Mouse (Mus musculus): ENCODE data around the gene Prrc2a. TPM values are rescaled to one million over a fixed set of nuclear protein-coding genes. Genes with fewer than 3 reads are reported as not detected.

Prrc2a gene
- total RNA-seq, 2 experiments from 2014 or later = 98.7 to 120 TPM

- no peak for DNase-seq
- no peak for TF ChIP-seq CTCF (IDR thresholded peaks at IDR 0.05)
- intact Hi-C loops (cut with DNase I) = no loop called here
- no peak overlapping the region for H3K4me3 ChIP-seq
- no peak overlapping the region for H3K27ac ChIP-seq
These were observed 8.1 kb downstream of the Prrc2a start for GRCm38 (mm10) chr17:35156461-35157200.

GRCm38 (mm10) chr17:35155451-35155850, 9.2 kb downstream of the Prrc2a start:
- Histone ChIP-seq H3K27ac (no peak overlapping the region), H3K4me3 (no peak overlapping the region)
- intact Hi-C loops (cut with DNase I) = no loop called here
- no peak for TF ChIP-seq CTCF (IDR thresholded peaks at IDR 0.05)
- DNase-seq = no peak

DNA sequence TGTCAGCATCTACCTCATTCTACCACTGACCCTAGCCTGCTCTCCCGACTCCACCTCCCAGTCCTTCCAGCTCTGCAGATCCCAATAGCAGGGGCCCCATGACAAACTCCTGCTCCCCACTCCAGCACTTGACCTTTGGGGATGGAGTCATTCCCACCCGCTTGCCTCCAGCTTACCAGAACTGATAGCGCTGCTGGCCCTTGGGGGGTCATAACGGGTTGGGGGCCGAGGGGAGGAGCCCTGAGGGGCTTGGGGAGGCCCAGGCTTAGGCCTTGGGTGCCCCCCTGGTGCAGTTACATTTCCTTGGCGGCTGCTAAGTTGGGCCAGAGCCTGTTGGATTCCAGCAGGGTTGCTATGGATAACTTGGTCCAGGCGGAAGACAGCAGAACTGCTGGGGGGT, 10.1 kb downstream of the Prrc2a start:
- no peak for TF ChIP-seq CTCF (IDR thresholded peaks at IDR 0.05)
- H3K4me3 ChIP-seq = no peak overlapping the region
- intact Hi-C loops (cut with DNase I) = no loop called here
- H3K27ac ChIP-seq = no peak overlapping the region
- DNase-seq = no peak

DNA sequence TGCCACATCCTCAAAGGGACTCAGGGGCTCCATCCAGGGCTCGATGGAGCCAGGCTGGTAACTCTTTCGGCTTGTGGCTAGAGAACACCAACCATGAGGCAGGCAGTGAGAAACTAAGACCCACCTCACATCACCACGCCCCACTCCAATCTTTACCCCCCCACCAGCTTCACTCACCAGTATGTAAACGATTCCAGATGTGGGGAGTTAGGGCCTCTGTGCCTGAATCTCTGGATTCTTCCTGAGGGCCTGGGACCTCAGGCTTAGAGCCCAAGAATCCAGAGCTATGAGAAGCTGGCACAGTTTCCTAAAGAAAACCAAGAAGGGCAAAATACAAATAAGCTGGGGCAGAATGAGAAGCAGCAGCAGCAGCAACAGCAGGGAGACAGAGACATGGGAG, 10.8 kb downstream of the Prrc2a start:
- DNase-seq = no peak
- no peak for TF ChIP-seq CTCF (IDR thresholded peaks at IDR 0.05)
- H3K4me3 ChIP-seq = no peak overlapping the region
- no peak overlapping the region for H3K27ac ChIP-seq
- intact Hi-C loops (cut with DNase I) = no loop called here

DNA sequence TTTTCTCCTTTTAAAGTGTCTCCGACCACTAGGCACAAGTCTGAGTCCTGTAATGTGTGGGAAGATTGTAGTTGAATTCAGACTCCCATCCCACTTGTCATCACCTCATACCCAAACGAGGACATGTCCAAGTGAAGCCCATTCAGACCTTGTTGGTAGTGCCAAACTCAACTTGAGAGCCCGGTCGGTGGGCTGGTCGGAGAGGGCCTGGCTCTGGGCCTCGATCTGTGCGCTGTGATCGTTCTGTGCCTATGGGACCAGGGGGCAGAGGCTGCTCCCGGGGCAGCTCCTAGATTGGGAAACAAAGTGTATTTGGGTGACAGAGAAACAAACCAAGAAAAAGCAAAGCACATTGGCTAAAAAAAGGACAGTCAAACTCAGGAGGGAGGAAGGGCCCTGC, 11.6 kb downstream of the Prrc2a start:
- Histone ChIP-seq H3K4me3 (no peak overlapping the region), H3K27ac (no peak overlapping the region)
- no peak for DNase-seq
- TF ChIP-seq CTCF (IDR thresholded peaks at IDR 0.05) = no peak
- intact Hi-C loops (cut with DNase I) = no loop called here

- no peak overlapping the region for H3K4me3 ChIP-seq
- DNase-seq = no peak
- no peak overlapping the region for H3K27ac ChIP-seq
- intact Hi-C loops (cut with DNase I) = no loop called here
- TF ChIP-seq CTCF (IDR thresholded peaks at IDR 0.05) = no peak
These were observed 12.6 kb downstream of the Prrc2a start for GRCm38 (mm10) chr17:35152121-35152520.

DNA sequence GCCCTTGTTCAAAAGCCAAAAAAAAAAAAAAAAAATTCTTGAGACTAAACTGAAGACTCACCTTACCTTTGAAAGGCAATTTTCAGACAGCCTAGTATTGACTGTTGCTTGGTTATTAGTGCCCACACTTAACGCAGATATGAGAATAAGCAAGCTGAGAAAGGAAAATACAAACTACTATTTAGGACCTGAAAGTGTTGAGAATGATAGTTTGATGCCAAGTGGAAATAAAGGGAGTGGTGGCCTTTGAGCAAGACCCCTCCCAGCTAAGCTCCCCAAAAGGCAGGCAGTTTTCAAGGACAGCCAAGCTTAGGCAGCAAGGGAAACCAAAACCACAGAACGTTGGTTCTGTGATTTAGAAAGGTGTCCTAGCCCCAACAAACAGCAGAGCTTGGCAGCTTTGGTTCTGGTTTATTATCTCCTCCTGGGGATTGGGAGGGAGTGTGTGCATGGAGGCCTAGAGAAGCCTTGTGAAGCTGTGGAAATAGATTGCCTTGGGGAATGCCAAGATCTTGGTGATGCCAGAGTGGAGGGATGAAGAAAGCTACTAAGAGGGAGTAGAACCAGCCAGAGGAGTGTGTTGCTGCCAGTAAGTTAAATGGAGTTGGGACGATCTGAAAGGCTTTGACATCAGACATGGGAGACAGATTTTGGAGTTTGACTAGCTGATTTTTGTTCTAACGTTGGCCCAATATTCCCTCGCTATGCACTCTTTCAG, 16.6 kb downstream of the Prrc2a start:
- intact Hi-C loops (cut with DNase I) = no loop called here
- Histone ChIP-seq H3K4me3 (no peak overlapping the region), H3K27ac (peak overlapping the region; percentile 8; the same call in 1 of the 2 replicates)
- TF ChIP-seq CTCF (IDR thresholded peaks at IDR 0.05) = no peak
- no peak for DNase-seq

GRCm38 (mm10) chr17:35147348-35147747, 17.3 kb downstream of the Prrc2a start:
- no peak for DNase-seq
- Histone ChIP-seq H3K4me3 (no peak overlapping the region), H3K27ac (no peak overlapping the region)
- TF ChIP-seq CTCF (IDR thresholded peaks at IDR 0.05) = no peak
- intact Hi-C loops (cut with DNase I) = no loop called here

GRCm38 (mm10) chr17:35146139-35146538, 18.6 kb downstream of the Prrc2a start:
- DNase-seq = no peak
- Histone ChIP-seq H3K4me3 (no peak overlapping the region), H3K27ac (no peak overlapping the region)
- intact Hi-C loops (cut with DNase I) = no loop called here
- TF ChIP-seq CTCF (IDR thresholded peaks at IDR 0.05) = no peak

GRCm38 (mm10) chr17:35141971-35142370, 22.7 kb downstream of the Prrc2a start:
- H3K27ac ChIP-seq = no peak overlapping the region
- DNase-seq = no peak
- TF ChIP-seq CTCF (IDR thresholded peaks at IDR 0.05) = no peak
- intact Hi-C loops (cut with DNase I) = no loop called here
- no peak overlapping the region for H3K4me3 ChIP-seq

DNA sequence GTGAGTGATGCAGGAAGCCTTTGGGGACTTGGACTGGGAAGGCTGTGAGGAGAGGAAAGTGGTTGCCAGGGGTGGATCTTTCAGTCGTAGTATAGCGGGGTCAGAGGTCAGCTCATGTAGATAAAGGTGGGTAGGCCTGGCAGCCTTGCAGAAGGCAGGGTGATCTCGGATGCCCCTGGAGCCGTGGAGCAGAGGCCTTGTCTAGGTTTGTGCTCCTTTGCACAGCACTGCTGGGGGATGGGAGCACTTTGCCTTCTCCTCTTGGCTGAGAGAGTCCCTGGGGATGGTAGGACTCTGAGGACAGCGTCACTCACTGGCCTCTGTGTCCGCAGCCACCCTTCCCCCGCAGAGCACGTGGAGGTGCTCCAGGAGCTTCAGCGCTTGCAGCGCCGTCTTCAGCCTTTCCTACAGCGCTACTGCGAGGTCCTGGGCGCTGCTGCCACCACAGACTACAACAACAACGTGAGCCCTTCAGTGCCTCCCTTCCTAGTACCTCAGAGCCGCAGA, 24.2 kb downstream of the Prrc2a start:
- Histone ChIP-seq H3K27ac (no peak overlapping the region), H3K4me3 (no peak overlapping the region)
- intact Hi-C loops (cut with DNase I) = no loop called here
- TF ChIP-seq CTCF (IDR thresholded peaks at IDR 0.05) = no peak
- no peak for DNase-seq

DNA sequence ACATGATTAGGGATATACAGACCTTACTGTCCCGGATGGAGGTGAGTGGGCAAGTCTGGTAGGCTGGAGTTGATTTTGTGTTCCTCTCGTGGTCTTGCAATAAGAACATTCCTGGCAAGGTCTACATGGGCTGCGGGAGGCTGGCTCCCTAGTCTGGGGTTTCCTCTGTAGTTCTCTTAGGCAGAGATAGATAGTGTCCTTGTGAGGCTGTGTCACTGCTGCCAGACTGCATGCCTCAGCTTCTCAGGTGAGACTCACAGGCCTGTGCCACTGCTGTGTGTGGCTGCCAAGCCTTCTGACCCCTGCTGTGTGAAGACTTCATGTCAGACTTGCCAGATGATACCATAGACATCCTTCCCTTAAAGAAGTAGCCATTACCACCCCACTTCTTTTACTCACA, 25.4 kb downstream of the Prrc2a start:
- DNase-seq = no peak
- intact Hi-C loops (cut with DNase I) = no loop called here
- TF ChIP-seq CTCF (IDR thresholded peaks at IDR 0.05) = no peak
- Histone ChIP-seq H3K27ac (no peak overlapping the region), H3K4me3 (no peak overlapping the region)

DNA sequence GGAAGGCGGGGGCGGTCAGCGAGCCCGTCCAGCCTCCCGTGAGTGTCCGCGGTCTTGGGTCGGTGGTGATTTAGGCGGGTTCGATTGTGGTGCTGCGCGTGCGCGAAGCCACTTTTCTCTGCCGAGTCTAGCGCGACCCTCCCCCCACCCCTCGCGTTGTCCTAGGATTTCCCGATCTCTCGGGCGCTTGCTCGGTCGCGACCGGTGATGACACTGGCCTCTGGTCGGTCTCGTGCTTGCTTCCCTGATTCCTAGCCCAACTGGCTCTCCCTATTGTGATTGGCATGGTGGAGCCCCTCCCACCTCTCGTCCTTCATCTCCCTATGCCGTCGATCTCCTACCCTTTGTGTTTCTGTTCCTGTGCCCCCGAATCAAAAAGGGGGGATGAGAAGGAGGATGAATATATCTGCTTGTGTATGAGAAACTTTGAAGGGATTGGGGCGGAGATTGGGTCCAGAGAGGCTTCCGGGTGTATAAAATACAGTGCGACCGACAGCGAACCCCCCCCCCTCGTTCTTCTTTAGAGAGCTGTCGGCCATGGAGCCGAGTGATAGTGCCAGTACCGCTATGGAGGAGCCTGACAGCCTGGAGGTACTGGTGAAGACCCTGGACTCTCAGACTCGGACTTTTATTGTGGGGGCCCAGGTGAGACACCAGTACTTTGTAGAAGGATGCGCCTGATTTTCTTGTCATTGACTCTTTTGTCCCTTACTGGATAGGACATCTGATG, 28.9 kb downstream of the Prrc2a start:
- intact Hi-C loops (cut with DNase I) = no loop called here
- Histone ChIP-seq H3K27ac (peak overlapping the region; percentile 100), H3K4me3 (peak overlapping the region; percentile 94)
- no peak for DNase-seq
- TF ChIP-seq CTCF (IDR thresholded peaks at IDR 0.05) = no peak

All from gastrocnemius, adult 2 months (tissue).